ENCODE assay signal across 8 mouse cellular contexts in the genomic region with DNA sequence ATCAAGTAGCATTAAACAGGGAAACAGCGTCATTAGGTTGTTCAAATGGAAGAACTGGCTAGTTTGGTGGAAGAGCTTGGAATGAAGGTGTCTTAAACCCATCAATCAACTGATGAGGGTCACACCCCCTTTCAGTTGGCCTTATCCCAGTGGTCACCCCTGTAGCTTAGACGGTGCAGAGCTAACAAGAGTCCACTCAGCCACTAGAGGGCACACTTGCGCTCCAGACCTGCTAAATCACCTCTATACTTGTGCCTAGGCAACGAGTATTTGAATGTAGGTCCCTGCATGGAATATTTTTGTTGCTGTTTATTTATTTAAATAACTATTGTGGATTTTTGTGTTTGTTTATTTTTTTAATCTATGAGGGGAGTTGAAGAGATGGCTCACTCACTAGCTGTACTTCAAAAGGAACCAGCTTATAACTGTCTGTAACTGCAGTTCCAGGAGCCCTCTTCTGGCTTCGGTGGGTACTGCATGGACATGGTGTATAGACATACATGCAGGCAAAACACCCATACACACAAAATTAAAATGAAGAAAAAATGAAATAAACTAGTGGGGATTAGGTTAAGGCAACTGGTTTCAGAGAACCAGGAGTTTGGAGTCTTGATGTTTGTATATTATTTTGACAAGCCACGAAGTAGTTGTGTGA. TPM values are rescaled to one million over a fixed set of nuclear protein-coding genes. Genes with fewer than 3 reads are reported as not detected.
A peak's percentile ranks its signal among the peaks of the same experiment; 100 is the strongest.
DNase-seq lines count a peak whose midpoint lies in the region; ATAC-seq and TF ChIP-seq lines count a peak whose summit lies in the region.

No protein-coding gene starts in this region.

- TF ChIP-seq POLR2A in liver, adult 2 months (IDR thresholded peaks at IDR 0.05; ENCODE audit: extremely low read depth, insufficient read depth, low read length), result no peak

- no peaks in the 10 kb centered on the region for H3K79me2 ChIP-seq in liver, adult 2 months (ENCODE audit: control insufficient read depth, insufficient read depth, low read length)

- no peaks in the 10 kb centered on the region for H3K4me1 ChIP-seq in hindbrain, embryonic 14.5 days (replicated peaks; ENCODE audit: control insufficient read depth, insufficient read depth, low read length)
- no peaks in the 10 kb centered on the region for H3K4me1 ChIP-seq in hindbrain, embryonic 13.5 days (replicated peaks)
- no peaks in the 10 kb centered on the region for H3K4me1 ChIP-seq in embryonic facial prominence, embryonic 11.5 days (ENCODE audit: control insufficient read depth, insufficient read depth, low read length)
- H3K4me1 ChIP-seq in liver, adult 2 months (ENCODE audit: control insufficient read depth, insufficient read depth, low read length), result no peaks in the 10 kb centered on the region

- TF ChIP-seq CTCF in liver, adult 2 months (IDR thresholded peaks at IDR 0.05; ENCODE audit: low read depth, low read length), result peak; percentile 31; the same call in 1 of the 2 replicates

- peaks cover 15% of the 10 kb centered on the region for H3K9me3 ChIP-seq in hindbrain, embryonic 14.5 days (ENCODE audit: control insufficient read depth, low read length)
- peaks cover 12% of the 10 kb centered on the region; the same call in 1 of the 2 replicates for H3K9me3 ChIP-seq in hindbrain, embryonic 13.5 days
- peaks cover 3% of the 10 kb centered on the region; the same call in 1 of the 2 replicates for H3K9me3 ChIP-seq in embryonic facial prominence, embryonic 11.5 days (replicated peaks; ENCODE audit: control insufficient read depth, low read length)

- 77% methylated on average over 6 of the region's 6 CpGs for WGBS in hindbrain, embryonic 14.5 days
- WGBS in hindbrain, embryonic 13.5 days, result 75% methylated on average over 6 of the region's 6 CpGs
- WGBS in embryonic facial prominence, embryonic 11.5 days, result 70% methylated on average over 6 of the region's 6 CpGs
- 76% methylated on average over 6 of the region's 6 CpGs for WGBS in liver, adult 2 months

- no peaks in the 10 kb centered on the region for H3K27me3 ChIP-seq in hindbrain, embryonic 14.5 days (ENCODE audit: control insufficient read depth, insufficient read depth, low read length)
- no peaks in the 10 kb centered on the region for H3K27me3 ChIP-seq in hindbrain, embryonic 13.5 days
- no peaks in the 10 kb centered on the region for H3K27me3 ChIP-seq in embryonic facial prominence, embryonic 11.5 days (ENCODE audit: control insufficient read depth, insufficient read depth, low read length)
- H3K27me3 ChIP-seq in liver, adult 2 months (ENCODE audit: control insufficient read depth, insufficient read depth, low read length), result no peaks in the 10 kb centered on the region

- no peak for ATAC-seq in hindbrain, embryonic 14.5 days (ENCODE audit: low FRiP score)
- no peak for ATAC-seq in hindbrain, embryonic 13.5 days (ENCODE audit: low FRiP score)
- no peak for ATAC-seq in embryonic facial prominence, embryonic 11.5 days (replicated peaks; ENCODE audit: insufficient number of reproducible peaks, low FRiP score, low TSS enrichment, low read depth)

- H3K4me2 ChIP-seq in hindbrain, embryonic 14.5 days (replicated peaks), result no peak overlapping the region
- H3K4me2 ChIP-seq in hindbrain, embryonic 13.5 days, result no peak overlapping the region
- no peak overlapping the region for H3K4me2 ChIP-seq in embryonic facial prominence, embryonic 11.5 days (ENCODE audit: low read depth, low read length)

- no peak overlapping the region for H3K9ac ChIP-seq in hindbrain, embryonic 14.5 days
- H3K9ac ChIP-seq in hindbrain, embryonic 13.5 days, result no peak overlapping the region
- H3K9ac ChIP-seq in embryonic facial prominence, embryonic 11.5 days (replicated peaks; ENCODE audit: low read length), result no peak overlapping the region
- no peak overlapping the region for H3K9ac ChIP-seq in liver, adult 2 months (ENCODE audit: low read depth, low read length)

- no peak overlapping the region for H3K27ac ChIP-seq in hindbrain, embryonic 14.5 days
- no peak overlapping the region for H3K27ac ChIP-seq in hindbrain, embryonic 13.5 days
- H3K27ac ChIP-seq in embryonic facial prominence, embryonic 11.5 days (replicated peaks; ENCODE audit: low read depth, low read length), result no peak overlapping the region
- H3K27ac ChIP-seq in liver, adult 2 months (replicated peaks; ENCODE audit: insufficient read depth, low read depth, low read length), result no peak overlapping the region

- DNase-seq in hindbrain, embryonic 14.5 days (ENCODE audit: low spot score), result peak; percentile 67
- peak; percentile 70 to 82 for DNase-seq in CD8-positive naive resting alpha-beta T cell, adult 2 months (ENCODE audit: low read depth in 2 of 2, low spot score in 2 of 2)
- DNase-seq in ZHBTc4 (ENCODE audit: low read depth, low spot score) (peak; percentile 87), MN1 (ENCODE audit: low spot score) (no peak)
- DNase-seq in embryonic facial prominence, embryonic 11.5 days (ENCODE audit: low spot score), result peak; percentile 67
- DNase-seq in liver, adult 2 months (ENCODE audit: extremely low read depth, low read depth, low spot score), result peak; percentile 33
- DNase-seq in retina, embryonic 14.5 days (ENCODE audit: low spot score), result peak; percentile 73

- H3K36me3 ChIP-seq in hindbrain, embryonic 14.5 days (replicated peaks; ENCODE audit: control insufficient read depth, insufficient read depth), result no peaks in the 10 kb centered on the region
- peaks cover 4% of the 10 kb centered on the region for H3K36me3 ChIP-seq in hindbrain, embryonic 13.5 days
- peaks cover 3% of the 10 kb centered on the region for H3K36me3 ChIP-seq in embryonic facial prominence, embryonic 11.5 days (replicated peaks; ENCODE audit: control insufficient read depth, insufficient read depth, low read depth, low read length)
- no peaks in the 10 kb centered on the region for H3K36me3 ChIP-seq in liver, adult 2 months (ENCODE audit: control insufficient read depth, insufficient read depth, low read length)

- H3K4me3 ChIP-seq in hindbrain, embryonic 14.5 days (replicated peaks; ENCODE audit: low read length), result no peak overlapping the region
- H3K4me3 ChIP-seq in hindbrain, embryonic 13.5 days, result no peak overlapping the region
- no peak overlapping the region for H3K4me3 ChIP-seq in embryonic facial prominence, embryonic 11.5 days (ENCODE audit: low read depth, low read length)
- no peak overlapping the region for H3K4me3 ChIP-seq in liver, adult 2 months (ENCODE audit: insufficient read depth, low read depth, low read length)

RNA-seq across cellular contexts. Expression of gene Fbln1, which starts 52.2 kb away (rescaled TPM):
- 51.0 and 54.2 TPM in 2 replicates for polyA plus RNA-seq in hindbrain, embryonic 14.5 days (2014; fragmentation: Nextera tagmentation; extraction: Ambion mirVana)
- polyA plus RNA-seq in hindbrain, embryonic 13.5 days (2015; fragmentation: Nextera tagmentation; extraction: Ambion mirVana), result 60.7 and 65.1 TPM in 2 replicates
- polyA plus RNA-seq in embryonic facial prominence, embryonic 11.5 days (2014; fragmentation: Nextera tagmentation; extraction: Ambion mirVana), result 200 and 208 TPM in 2 replicates
- total RNA-seq in liver, adult 2 months (2014; rRNA removed), result 0.83 and 1.2 TPM in 2 replicates
- polyA plus RNA-seq in liver, adult 2 months (2012; rRNA removed), result 1.4 and 1.6 TPM in 2 replicates

Comparison
In these comparisons a context has a peak if more than half of its experiments do, and no peak if none do; other contexts are left out.
1. RNA of gene Fbln1, which starts 52.2 kb away (polyA plus RNA-seq): 200 to 208 TPM in embryonic facial prominence, embryonic 11.5 days, 60.7 to 65.1 TPM in hindbrain, embryonic 13.5 days and 51.0 to 54.2 TPM in hindbrain, embryonic 14.5 days; 1.4 to 1.6 TPM in liver, adult 2 months; every median in the first group is over 10 times any median in the second.